Mouse (Mus musculus) intestine, embryonic 15.5 days (tissue): ENCODE measurements at regions not wholly inside any gene's neighbourhood (a gene's known extent, or its start where the extent isn't known, plus 50 kb on each side); places are given as distances from the start of the nearest gene placed in this dataset.

ENCODE experiments used
- ATAC-seq: fragments of 200-750 bp; cut with Nextera tagmentation; 2 replicates; pipeline ENCODE4 v1.8.0; 2017; ENCODE audit warnings: moderate TSS enrichment, moderate library complexity
- H3K27ac ChIP-seq: fragments of 300-500 bp; sonication (generic); 2 replicates; pipeline ENCODE4 v1.5.1; 2015; ENCODE audit warnings: mild to moderate bottlenecking, inconsistent platforms
- H3K27me3 ChIP-seq: fragments of 300-500 bp; sonication (generic); replicated peaks from 2 replicates; pipeline ENCODE4 v1.6.1; 2015; ENCODE audit warnings: inconsistent platforms
- H3K36me3 ChIP-seq: fragments of 300-500 bp; sonication (generic); 2 replicates; pipeline ENCODE4 v1.6.1; 2015; ENCODE audit warnings: inconsistent platforms
- H3K4me1 ChIP-seq: fragments of 300-500 bp; sonication (generic); replicated peaks from 2 replicates; pipeline ENCODE4 v1.6.1; 2015; ENCODE audit warnings: inconsistent platforms
- H3K4me2 ChIP-seq: fragments of 300-500 bp; sonication (generic); replicated peaks from 2 replicates; pipeline ENCODE4 v1.6.1; 2015; ENCODE audit warnings: mild to moderate bottlenecking, inconsistent platforms
- H3K4me3 ChIP-seq: fragments of 300-500 bp; sonication (generic); replicated peaks from 2 replicates; pipeline ENCODE4 v1.5.1; 2015; ENCODE audit warnings: inconsistent platforms
- H3K9ac ChIP-seq: fragments of 300-500 bp; sonication (generic); 2 replicates; pipeline ENCODE4 v1.6.1; 2015; ENCODE audit warnings: inconsistent platforms
- H3K9me3 ChIP-seq: fragments of 300-500 bp; sonication (generic); 2 replicates; pipeline ENCODE4 v1.6.1; 2016; ENCODE audit warnings: inconsistent platforms
- WGBS: fragments of 180-500 bp; shearing (Covaris S2); methylation state at CpG from one replicate; pipeline ENCODE4 v1.1.7; 2015; 5-methylcytosine and 5-hydroxymethylcytosine counted together

DNA sequence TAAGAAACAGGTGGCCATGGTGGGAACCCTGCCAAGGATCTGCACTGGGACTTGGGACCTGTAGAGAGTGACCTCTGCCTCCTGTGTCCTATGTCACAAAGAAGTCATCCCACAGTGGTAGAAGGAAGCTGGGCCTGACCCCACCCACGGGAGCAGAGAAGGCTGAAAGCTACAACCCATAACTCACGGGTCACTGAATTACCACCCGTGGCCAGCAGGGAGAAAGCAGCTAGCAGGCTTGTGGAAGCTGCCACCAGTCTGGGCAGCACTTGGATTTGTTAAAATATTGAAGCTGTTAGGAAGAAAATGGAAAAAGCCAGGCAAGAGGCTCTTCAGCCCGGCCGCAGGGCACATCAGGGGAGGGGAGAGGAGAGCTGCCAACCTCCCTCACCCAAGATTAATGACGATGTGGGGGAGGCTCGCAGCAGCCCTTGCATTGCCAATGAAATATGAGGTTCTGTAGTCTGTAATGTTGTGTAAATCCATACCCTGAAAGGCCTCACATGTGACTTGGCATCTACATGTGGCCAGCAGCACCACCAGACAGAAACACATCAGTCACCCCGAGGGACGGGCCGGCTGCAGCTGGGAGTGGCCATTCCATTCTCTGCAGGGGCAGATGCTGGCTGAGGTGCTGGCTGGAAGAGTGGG is 94.5 kb downstream of the Olfm1 start:
- Histone ChIP-seq H3K9me3 (no peaks in the 10 kb centered on the region), H3K4me2 (no peak overlapping the region), H3K27me3 (no peaks in the 10 kb centered on the region), H3K27ac (no peak overlapping the region), H3K4me1 (0 out of 2 replicates have a peak, but pooled peaks cover 6% of the 10 kb centered on the region), H3K36me3 (no peaks in the 10 kb centered on the region), H3K4me3 (no peak overlapping the region), H3K9ac (no peak overlapping the region)
- no peak for ATAC-seq
- 29% methylated on average over 10 of the region's 10 CpGs for WGBS

DNA sequence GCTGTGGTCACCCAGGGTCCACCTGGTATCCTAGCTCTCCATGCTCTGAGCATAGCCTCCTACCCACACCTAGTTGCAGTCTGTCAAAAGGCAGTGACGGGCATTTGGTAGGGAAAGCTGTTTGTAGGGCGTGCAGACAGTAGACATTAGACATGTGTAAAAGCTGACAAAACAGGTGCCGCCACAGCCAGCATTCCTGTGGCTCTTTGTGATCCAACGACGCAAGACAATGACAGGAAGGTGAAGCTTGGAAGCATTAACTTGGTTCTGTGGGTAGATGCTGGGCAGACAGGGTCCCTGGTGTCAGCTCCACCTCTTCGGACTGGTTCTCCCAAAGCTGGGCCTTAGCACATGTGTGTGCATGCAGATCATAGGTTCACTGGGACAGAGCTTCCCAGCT is 96.5 kb downstream of the Olfm1 start:
- H3K36me3 ChIP-seq: no peaks in the 10 kb centered on the region
- 85% methylated on average over 6 of the region's 6 CpGs for WGBS
- no peaks in the 10 kb centered on the region for H3K9me3 ChIP-seq
- H3K4me3 ChIP-seq: no peak overlapping the region
- H3K4me2 ChIP-seq: no peak overlapping the region
- 0 out of 2 replicates have a peak, but pooled peaks cover 6% of the 10 kb centered on the region for H3K4me1 ChIP-seq
- H3K27ac ChIP-seq: no peak overlapping the region
- H3K27me3 ChIP-seq: no peaks in the 10 kb centered on the region
- ATAC-seq: no peak
- H3K9ac ChIP-seq: no peak overlapping the region

DNA sequence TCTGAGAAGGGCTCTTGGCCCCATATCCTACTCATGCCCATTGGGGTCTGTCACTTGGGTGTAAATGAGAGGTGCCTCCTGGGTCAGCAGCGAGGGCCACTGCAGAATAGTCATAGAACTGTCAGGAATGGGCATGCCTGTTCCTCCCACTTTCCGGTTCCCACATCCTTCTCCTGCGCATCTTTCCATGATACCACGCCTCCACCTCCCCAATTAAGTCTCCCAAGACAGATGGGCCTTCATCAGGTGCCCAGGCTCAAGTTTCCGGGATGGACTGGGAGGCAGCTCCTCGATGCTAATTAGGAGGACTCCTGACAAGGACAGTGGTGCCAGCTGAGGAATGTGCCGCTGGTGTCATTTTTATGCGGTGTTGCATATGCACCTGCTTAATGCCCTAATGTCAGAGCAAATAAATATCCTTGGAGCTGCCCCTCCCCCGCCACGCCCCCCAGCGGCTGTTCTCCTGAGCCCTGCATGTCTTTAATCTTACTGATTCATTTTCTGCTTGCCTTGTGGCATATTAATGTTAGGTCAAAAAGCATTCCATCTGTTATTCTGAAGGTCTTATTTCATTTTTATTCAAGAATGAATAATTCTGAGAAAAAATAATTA is 97.2 kb downstream of the Olfm1 start:
- Histone ChIP-seq H3K4me2 (no peak overlapping the region), H3K27ac (no peak overlapping the region), H3K9ac (no peak overlapping the region), H3K4me1 (peaks cover 11% of the 10 kb centered on the region; the same call in 1 of the 2 replicates), H3K9me3 (no peaks in the 10 kb centered on the region), H3K4me3 (no peak overlapping the region), H3K36me3 (no peaks in the 10 kb centered on the region), H3K27me3 (no peaks in the 10 kb centered on the region)
- WGBS: 73% methylated on average over 11 of the region's 11 CpGs
- no peak for ATAC-seq

DNA sequence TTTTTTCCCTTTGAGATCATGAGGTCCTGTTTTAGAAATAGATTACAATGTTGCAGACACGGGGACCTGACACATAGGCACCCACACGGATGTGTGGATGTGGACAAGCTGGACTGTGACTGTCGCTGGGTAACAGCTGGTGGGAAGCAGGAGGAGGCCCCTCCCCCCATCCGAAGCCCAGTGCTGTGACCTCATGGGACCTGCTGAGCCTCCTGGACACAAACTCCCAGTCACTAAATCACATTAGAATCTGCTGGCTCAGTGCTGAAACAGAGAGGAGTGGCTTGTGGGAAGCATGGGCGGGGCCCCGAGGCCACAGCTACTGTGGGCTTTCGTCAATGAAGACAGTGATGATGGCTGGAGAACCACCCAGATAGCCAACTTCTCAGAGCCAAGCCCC is 101.7 kb downstream of the Olfm1 start:
- WGBS: 45% methylated on average over 7 of the region's 7 CpGs
- H3K4me2 ChIP-seq: no peak overlapping the region
- H3K4me3 ChIP-seq: no peak overlapping the region
- no peaks in the 10 kb centered on the region for H3K27me3 ChIP-seq
- no peaks in the 10 kb centered on the region for H3K36me3 ChIP-seq
- H3K9ac ChIP-seq: no peak overlapping the region
- H3K9me3 ChIP-seq: no peaks in the 10 kb centered on the region
- H3K4me1 ChIP-seq: peaks cover 11% of the 10 kb centered on the region
- ATAC-seq: peak; percentile 49; the same call in 1 of the 2 replicates
- no peak overlapping the region for H3K27ac ChIP-seq

DNA sequence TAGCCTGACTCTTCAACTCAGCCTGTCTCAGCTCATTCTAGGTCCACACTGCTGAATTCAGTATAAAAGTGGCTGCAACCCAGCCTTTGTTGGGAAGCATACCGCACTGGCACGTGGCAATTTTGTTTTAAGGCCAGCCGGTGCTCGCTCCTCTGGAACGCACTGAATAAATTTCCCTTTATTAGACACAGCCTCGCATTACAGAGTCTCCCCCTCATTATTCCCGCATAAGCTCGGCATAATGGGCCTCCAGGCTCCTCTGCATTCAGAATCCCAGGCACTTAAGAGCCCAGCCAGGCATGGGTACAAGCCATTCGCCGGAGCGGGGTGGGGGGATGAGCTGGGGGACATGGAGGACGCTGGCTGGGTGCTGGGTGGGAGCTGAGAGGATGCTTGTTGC is 103.4 kb downstream of the Olfm1 start:
- Histone ChIP-seq H3K9ac (no peak overlapping the region), H3K9me3 (no peaks in the 10 kb centered on the region), H3K36me3 (no peaks in the 10 kb centered on the region), H3K4me1 (peaks cover 11% of the 10 kb centered on the region), H3K27ac (no peak overlapping the region), H3K27me3 (no peaks in the 10 kb centered on the region), H3K4me2 (no peak overlapping the region), H3K4me3 (no peak overlapping the region)
- no peak for ATAC-seq
- 75% methylated on average over 12 of the region's 12 CpGs for WGBS

DNA sequence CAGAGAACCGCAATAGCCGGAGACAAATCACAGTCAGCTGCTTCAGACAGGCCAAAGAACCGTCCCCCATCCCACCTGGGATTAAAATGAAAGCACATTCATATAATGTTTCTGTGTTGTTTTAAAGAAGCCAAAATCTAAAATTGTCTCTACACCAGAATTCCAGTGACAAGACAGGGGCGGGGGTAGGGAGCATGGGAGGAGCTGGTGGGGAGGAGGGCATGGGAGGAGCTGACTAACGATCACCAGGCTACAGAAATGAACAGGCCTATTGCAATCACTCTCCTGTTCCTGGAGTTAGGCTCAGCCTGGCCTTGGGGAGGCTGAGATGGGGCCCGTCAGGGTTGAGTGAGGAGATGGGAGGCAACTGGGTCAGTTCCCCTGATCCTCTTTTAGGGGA is 105.9 kb downstream of the Olfm1 start:
- H3K27me3 ChIP-seq: no peaks in the 10 kb centered on the region
- 36% methylated on average over 6 of the region's 6 CpGs for WGBS
- peaks cover 11% of the 10 kb centered on the region for H3K4me1 ChIP-seq
- H3K27ac ChIP-seq: no peak overlapping the region
- H3K4me2 ChIP-seq: no peak overlapping the region
- ATAC-seq: no peak
- no peaks in the 10 kb centered on the region for H3K9me3 ChIP-seq
- no peaks in the 10 kb centered on the region for H3K36me3 ChIP-seq
- H3K4me3 ChIP-seq: no peak overlapping the region
- no peak overlapping the region for H3K9ac ChIP-seq

DNA sequence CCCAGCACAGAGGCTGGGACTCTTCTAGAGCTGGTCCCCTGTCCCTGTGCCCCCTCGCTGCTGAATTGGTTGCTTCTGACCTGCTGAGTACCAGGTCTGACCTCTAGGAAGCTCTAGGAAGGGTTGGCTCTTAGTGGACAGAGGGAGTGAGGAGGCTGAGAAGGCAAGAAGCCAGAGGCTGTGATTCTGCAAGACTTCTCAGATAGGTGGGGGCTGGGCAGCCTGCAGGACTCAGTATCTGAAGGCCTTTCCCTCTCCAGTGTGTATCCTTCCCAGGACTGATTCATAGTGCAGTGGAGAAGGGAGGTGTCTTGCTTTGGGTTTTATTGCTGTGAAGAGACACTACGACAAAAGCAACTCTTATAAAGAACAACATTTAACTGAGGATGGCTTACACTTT is 106.6 kb downstream of the Olfm1 start:
- Histone ChIP-seq H3K36me3 (no peaks in the 10 kb centered on the region), H3K4me2 (no peak overlapping the region), H3K27me3 (no peaks in the 10 kb centered on the region), H3K9me3 (no peaks in the 10 kb centered on the region), H3K27ac (no peak overlapping the region), H3K4me1 (peaks cover 11% of the 10 kb centered on the region), H3K9ac (no peak overlapping the region), H3K4me3 (no peak overlapping the region)
- ATAC-seq: no peak
- whole genome bisulfite sequencing: 75% methylated on average over 2 of the region's 2 CpGs

DNA sequence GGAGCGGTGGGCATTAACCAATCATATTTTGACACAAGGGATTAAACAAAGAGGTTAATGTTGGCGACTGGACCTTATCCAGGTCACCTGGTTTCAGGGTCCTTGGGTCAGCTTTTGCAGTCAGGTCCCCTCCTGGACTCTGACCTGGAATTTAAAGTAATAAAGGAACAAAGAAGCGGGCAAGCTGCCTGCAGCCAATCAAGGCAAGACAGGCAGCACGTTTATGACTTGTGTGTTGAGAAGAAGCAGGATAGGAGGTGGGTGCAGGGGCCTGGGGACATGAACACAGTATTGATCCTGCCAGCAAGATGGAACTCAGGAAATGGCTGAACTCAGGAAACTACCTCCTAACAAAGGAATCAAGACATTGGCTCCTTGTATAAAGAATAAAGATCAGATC is 108.5 kb downstream of the Olfm1 start:
- 25% methylated on average over 4 of the region's 4 CpGs for WGBS
- Histone ChIP-seq H3K36me3 (no peaks in the 10 kb centered on the region), H3K4me2 (no peak overlapping the region), H3K27ac (no peak overlapping the region), H3K9ac (no peak overlapping the region), H3K27me3 (no peaks in the 10 kb centered on the region), H3K9me3 (no peaks in the 10 kb centered on the region), H3K4me3 (no peak overlapping the region), H3K4me1 (peaks cover 6% of the 10 kb centered on the region)
- ATAC-seq: peak; percentile 70

DNA sequence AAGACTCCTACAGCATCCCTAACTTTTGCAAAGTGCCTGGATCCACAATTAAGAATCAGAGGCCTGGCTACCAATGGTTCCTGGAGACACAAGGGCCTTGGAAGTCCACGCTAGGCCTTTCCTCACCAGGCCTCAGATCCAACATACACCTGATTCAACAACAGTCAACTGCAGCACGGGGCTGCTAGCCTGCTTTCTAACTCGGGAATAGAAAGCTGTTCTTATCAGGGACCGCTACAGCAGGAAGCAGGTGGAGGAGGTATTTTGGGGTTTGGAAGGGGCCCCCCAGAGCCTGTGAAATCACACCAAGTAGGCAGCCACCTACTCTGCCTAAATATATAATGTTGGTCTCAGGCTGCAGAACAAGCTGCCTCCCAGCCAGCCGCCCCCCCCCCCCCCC is 111.1 kb downstream of the Olfm1 start:
- H3K4me1 ChIP-seq: peaks cover 4% of the 10 kb centered on the region
- WGBS: 76% methylated on average over 5 of the region's 5 CpGs

DNA sequence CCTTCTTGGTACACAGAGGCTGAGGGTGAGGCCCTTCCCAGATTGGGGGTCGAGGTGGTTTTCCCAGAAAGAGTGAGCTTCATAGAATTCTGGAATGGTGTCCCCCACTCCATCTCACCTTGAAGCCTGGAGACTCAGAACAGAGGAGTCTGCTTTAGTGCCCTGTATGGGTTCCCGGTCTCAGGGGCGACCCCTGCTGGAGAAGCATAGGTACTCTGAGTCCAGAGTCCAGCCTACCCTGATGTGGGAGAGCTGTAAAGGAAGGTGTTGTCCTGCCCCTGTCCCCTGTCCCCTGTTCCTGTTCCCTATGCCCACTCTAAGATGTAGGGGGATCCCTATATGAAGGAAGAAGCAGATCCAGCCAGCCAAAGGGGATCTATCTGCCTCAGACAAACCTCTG is 111.9 kb downstream of the Olfm1 start:
- no peak overlapping the region for H3K4me2 ChIP-seq
- no peaks in the 10 kb centered on the region for H3K36me3 ChIP-seq
- no peak overlapping the region for H3K9ac ChIP-seq
- no peak overlapping the region for H3K27ac ChIP-seq
- 25% methylated on average over 3 of the region's 3 CpGs for WGBS
- H3K27me3 ChIP-seq: no peaks in the 10 kb centered on the region
- H3K4me3 ChIP-seq: no peak overlapping the region
- H3K9me3 ChIP-seq: no peaks in the 10 kb centered on the region
- ATAC-seq: peak; percentile 76
- H3K4me1 ChIP-seq: no peaks in the 10 kb centered on the region

More for the DNA sequence above, 111.1 kb downstream of the Olfm1 start:
- Histone ChIP-seq H3K4me3 (no peak overlapping the region), H3K36me3 (no peaks in the 10 kb centered on the region), H3K4me2 (no peak overlapping the region), H3K27ac (no peak overlapping the region), H3K27me3 (no peaks in the 10 kb centered on the region), H3K9ac (no peak overlapping the region), H3K9me3 (no peaks in the 10 kb centered on the region)
- no peak for ATAC-seq

DNA sequence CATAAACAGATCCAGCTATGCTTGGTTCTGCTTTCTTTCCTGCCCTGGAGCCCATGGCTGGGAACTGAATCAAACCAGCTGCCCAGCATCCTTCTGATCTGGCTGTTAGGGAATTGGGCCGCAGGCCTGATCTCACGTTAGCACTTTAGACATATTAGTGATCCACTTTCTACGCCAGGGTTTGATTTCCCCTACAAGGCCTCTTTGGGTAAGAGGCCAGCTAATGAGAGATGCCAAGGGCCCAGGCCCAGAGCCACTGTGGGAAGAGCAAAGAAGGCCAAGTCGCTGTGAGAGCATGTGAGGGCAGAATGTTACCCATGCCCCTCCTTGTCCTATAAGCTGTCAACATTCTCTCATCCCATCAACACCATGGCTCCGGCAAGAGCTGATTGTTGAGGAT is 116.3 kb downstream of the Olfm1 start:
- ATAC-seq: no peak
- H3K9me3 ChIP-seq: no peaks in the 10 kb centered on the region
- H3K36me3 ChIP-seq: no peaks in the 10 kb centered on the region
- WGBS: 79% methylated on average over 5 of the region's 5 CpGs
- H3K27ac ChIP-seq: no peak overlapping the region
- H3K4me3 ChIP-seq: no peak overlapping the region
- no peaks in the 10 kb centered on the region for H3K27me3 ChIP-seq
- H3K9ac ChIP-seq: no peak overlapping the region
- no peaks in the 10 kb centered on the region for H3K4me1 ChIP-seq
- H3K4me2 ChIP-seq: no peak overlapping the region

DNA sequence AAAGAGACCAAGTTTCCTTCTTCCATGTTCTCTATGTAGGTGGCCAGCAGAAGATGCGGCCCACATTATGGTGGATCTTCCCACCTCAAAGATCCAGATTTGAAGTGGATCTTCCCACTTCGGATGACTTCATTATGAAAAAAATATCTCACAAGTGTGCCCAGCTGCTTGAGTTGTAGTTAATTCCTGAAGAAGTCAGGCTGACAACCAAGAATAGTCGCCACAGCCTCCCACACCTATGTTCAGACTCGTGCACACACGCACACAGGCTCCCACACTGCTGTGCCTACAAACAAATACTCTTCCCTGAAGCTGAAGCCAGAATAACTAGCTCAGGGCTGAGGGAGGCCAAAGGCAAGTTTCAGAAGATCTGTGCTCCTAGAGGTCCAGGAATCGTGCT is 119.4 kb downstream of the Olfm1 start:
- Histone ChIP-seq H3K27ac (no peak overlapping the region), H3K4me1 (no peaks in the 10 kb centered on the region), H3K9ac (no peak overlapping the region), H3K4me3 (no peak overlapping the region), H3K9me3 (no peaks in the 10 kb centered on the region), H3K4me2 (no peak overlapping the region), H3K36me3 (no peaks in the 10 kb centered on the region), H3K27me3 (no peaks in the 10 kb centered on the region)
- WGBS: 88% methylated on average over 6 of the region's 6 CpGs
- ATAC-seq: no peak

DNA sequence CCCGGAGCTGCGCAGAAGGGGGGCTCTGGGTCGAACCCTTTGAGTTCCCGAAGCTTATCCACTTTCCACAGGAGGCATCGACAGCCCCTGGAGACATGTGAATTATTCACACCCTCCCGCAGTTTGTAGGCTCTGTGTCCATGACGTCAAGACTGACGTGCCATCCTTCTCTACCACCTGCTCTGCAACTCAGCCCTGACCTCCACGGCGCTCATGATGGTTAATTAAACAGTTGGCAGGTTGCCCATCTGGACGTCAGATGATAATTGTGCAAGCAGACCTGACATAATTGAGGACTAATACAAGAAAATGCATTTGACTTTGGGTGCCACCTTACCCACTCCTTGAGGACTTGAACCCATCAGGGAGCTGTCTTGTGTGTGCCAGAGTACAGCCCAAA is 121.1 kb upstream of the Ppp1r26 start:
- no peaks in the 10 kb centered on the region for H3K36me3 ChIP-seq
- no peak overlapping the region for H3K4me2 ChIP-seq
- H3K4me3 ChIP-seq: no peak overlapping the region
- no peak for ATAC-seq
- H3K27me3 ChIP-seq: no peaks in the 10 kb centered on the region
- H3K9ac ChIP-seq: no peak overlapping the region
- no peaks in the 10 kb centered on the region for H3K9me3 ChIP-seq
- 64% methylated on average over 11 of the region's 11 CpGs for WGBS
- no peaks in the 10 kb centered on the region for H3K4me1 ChIP-seq
- H3K27ac ChIP-seq: no peak overlapping the region
